Mouse (Mus musculus) midbrain, embryonic 11.5 days (tissue): ENCODE measurements at regions not wholly inside any gene's neighbourhood (a gene's known extent, or its start where the extent isn't known, plus 50 kb on each side); places are given as distances from the start of the nearest gene placed in this dataset.

Experiments
- ATAC-seq: fragments of 200-750 bp; cut with Nextera tagmentation; 2 replicates; pipeline ENCODE4 v1.8.0; 2017; ENCODE audit warnings: moderate TSS enrichment, moderate library complexity; ENCODE audit not compliant: low FRiP score
- DNase-seq: peaks from one replicate; pipeline ENCODE4 v3.0.0; 2015; ENCODE audit warnings: low spot score; ENCODE audit errors: missing footprints
- H3K27ac ChIP-seq: fragments of 300-500 bp; sonication (generic); 2 replicates; pipeline ENCODE4 v1.5.1; 2014; ENCODE audit warnings: low read depth, low read length
- H3K27me3 ChIP-seq: fragments of 300-500 bp; sonication (generic); 2 replicates; pipeline ENCODE4 v1.6.1; 2014; ENCODE audit warnings: mild to moderate bottlenecking, low read length, moderate library complexity, mixed read lengths; ENCODE audit not compliant: control insufficient read depth, insufficient read depth
- H3K36me3 ChIP-seq: fragments of 300-500 bp; sonication (generic); 2 replicates; pipeline ENCODE4 v1.6.1; 2014; ENCODE audit warnings: mild to moderate bottlenecking, low read length, moderate library complexity, mixed read lengths; ENCODE audit not compliant: control insufficient read depth, insufficient read depth
- H3K4me1 ChIP-seq: fragments of 300-500 bp; sonication (generic); 2 replicates; pipeline ENCODE4 v1.6.1; 2014; ENCODE audit warnings: low read length; ENCODE audit not compliant: control insufficient read depth, insufficient read depth
- H3K4me2 ChIP-seq: fragments of 300-500 bp; sonication (generic); 2 replicates; pipeline ENCODE4 v1.6.1; 2014; ENCODE audit warnings: mild to moderate bottlenecking, moderate library complexity
- H3K4me3 ChIP-seq: fragments of 300-500 bp; sonication (generic); 2 replicates; pipeline ENCODE4 v1.5.1; 2014; ENCODE audit warnings: low read depth, low read length
- H3K9ac ChIP-seq: fragments of 300-500 bp; sonication (generic); 2 replicates; pipeline ENCODE4 v1.6.1; 2014; ENCODE audit warnings: low read length
- H3K9me3 ChIP-seq: fragments of 300-500 bp; sonication (generic); 2 replicates; pipeline ENCODE4 v1.6.1; 2016; ENCODE audit warnings: low read length; ENCODE audit not compliant: control insufficient read depth
- WGBS: fragments of 180-500 bp; shearing (Covaris S2); extraction: QIAGEN DNeasy Blood & Tissue Kit; methylation state at CpG from one replicate; pipeline ENCODE4 v1.1.7; 2014; 5-methylcytosine and 5-hydroxymethylcytosine counted together

DNA sequence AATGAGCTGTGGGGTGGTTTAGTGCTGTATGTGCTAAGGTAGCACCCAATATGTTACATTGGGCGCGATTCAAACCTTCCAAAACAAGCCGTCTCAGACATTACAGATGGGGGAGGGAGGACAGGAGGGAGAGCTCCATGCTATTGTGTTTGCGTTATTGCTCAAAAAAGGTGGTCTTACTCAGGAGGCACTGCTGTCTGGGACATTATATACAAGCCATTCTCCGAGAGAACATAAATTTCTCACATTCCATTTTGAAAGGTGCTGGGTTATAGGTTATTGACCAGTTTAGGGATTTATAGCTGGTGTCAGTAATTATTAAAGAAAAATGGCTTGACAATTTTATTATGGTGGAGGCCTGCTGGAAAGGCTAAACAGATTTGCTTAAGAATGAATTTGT lies 649.4 kb downstream of the Kcnj2 start:
- Histone ChIP-seq H3K9me3 (no peaks in the 10 kb centered on the region), H3K36me3 (no peaks in the 10 kb centered on the region), H3K27me3 (no peaks in the 10 kb centered on the region), H3K4me2 (no peak overlapping the region), H3K4me1 (no peaks in the 10 kb centered on the region), H3K4me3 (no peak overlapping the region), H3K9ac (no peak overlapping the region), H3K27ac (no peak overlapping the region)
- ATAC-seq (no peak), DNase-seq (no peak)
- WGBS: 92% methylated on average over 5 of the region's 5 CpGs

DNA sequence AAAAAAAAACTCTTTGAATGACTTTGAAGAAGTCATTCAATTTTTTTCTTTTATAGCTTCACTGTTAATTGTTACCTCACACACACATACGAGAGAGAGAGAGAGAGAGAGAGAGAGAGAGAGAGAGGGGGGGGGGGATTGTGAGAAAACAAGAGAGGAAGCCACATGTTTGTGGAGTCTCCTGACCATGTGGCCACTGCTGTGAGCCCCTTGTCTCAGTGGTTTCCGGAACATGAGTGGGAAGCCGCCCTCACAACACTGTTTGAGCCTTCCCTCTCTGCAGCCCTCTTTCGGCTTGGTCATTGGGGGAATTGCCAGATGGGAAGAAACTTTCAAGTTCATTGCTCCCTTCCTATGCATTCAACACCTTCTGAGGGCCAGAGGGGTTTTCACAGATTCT lies 656.3 kb downstream of the Kcnj2 start:
- Histone ChIP-seq H3K36me3 (no peaks in the 10 kb centered on the region), H3K9me3 (no peaks in the 10 kb centered on the region), H3K4me3 (no peak overlapping the region), H3K27ac (no peak overlapping the region), H3K4me2 (no peak overlapping the region), H3K27me3 (no peaks in the 10 kb centered on the region), H3K9ac (no peak overlapping the region), H3K4me1 (no peaks in the 10 kb centered on the region)
- DNase-seq (peak; percentile 53), ATAC-seq (no peak)
- 77% methylated on average over 4 of the region's 4 CpGs for WGBS

DNA sequence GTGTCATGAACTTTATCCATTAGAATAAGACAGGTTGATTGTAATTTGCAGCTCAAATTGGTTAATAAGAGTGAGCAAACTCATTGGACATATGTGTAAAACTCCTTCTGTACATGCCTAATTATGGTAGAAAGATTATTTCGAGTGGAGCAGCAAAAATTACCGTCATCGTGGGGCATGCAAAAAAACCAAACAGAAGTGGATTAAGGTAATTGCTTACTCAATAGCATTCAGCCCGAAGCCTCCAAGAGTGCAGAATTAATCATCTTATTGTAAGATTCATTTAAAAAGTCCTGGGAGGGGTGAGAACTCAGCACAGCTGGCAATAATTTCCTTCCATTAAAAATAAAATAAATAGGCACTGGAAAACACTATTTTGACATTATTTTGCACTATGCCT lies 662.2 kb downstream of the Kcnj2 start:
- 66% methylated on average over 4 of the region's 4 CpGs for WGBS
- no peak overlapping the region for H3K27ac ChIP-seq
- no peak overlapping the region for H3K4me3 ChIP-seq
- no peaks in the 10 kb centered on the region for H3K36me3 ChIP-seq
- no peak overlapping the region for H3K4me2 ChIP-seq
- peak; percentile 64 for DNase-seq
- no peak overlapping the region for H3K9ac ChIP-seq
- H3K4me1 ChIP-seq: no peaks in the 10 kb centered on the region
- H3K27me3 ChIP-seq: no peaks in the 10 kb centered on the region
- ATAC-seq: no peak
- no peaks in the 10 kb centered on the region for H3K9me3 ChIP-seq

DNA sequence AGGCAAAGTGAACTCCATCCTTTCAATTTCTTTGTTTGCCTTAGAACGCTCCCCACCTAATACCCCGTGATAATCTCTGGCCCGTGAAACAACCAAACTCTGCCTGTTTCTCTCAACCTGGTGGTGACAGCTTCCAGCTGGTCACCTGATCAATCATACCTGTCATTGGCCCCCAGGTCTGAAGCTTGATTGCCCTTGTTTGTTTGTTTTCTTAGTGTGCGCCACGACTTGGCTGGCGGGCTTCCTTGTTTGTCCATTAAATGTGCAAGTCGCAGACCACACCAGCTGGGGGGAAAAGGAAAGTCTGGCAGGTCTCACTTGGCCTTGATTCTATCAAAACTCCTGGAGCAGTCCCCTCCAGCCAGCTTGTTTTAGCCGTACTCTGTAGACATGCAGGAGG lies 666.1 kb downstream of the Kcnj2 start:
- no peaks in the 10 kb centered on the region for H3K4me1 ChIP-seq
- DNase-seq (peak; percentile 41), ATAC-seq (no peak)
- 84% methylated on average over 8 of the region's 8 CpGs for WGBS
- H3K4me3 ChIP-seq: no peak overlapping the region
- H3K4me2 ChIP-seq: no peak overlapping the region
- no peak overlapping the region for H3K27ac ChIP-seq
- H3K9ac ChIP-seq: no peak overlapping the region
- H3K27me3 ChIP-seq: no peaks in the 10 kb centered on the region
- no peaks in the 10 kb centered on the region for H3K36me3 ChIP-seq
- no peaks in the 10 kb centered on the region for H3K9me3 ChIP-seq

DNA sequence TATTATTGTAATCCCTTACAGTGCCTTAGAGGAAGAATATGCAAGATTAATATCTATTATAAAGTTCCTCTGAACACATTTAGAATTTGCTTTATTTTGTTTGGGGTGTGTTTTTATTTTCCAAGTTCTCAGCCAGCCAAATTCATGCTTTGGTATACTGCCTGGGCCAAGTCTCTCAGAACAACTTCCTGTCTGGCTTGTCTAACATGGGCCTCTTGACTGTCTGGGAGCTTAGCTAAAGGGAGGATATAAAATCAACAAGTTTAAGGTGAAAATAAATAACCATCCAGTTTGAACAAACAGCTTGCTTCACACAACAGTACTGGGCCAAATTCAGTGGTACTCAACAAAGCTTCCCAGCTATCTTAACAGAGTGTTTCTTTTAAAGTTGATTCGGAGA lies 669.5 kb downstream of the Kcnj2 start:
- no peak overlapping the region for H3K4me3 ChIP-seq
- no peak overlapping the region for H3K9ac ChIP-seq
- H3K9me3 ChIP-seq: no peaks in the 10 kb centered on the region
- ATAC-seq: no peak
- H3K27me3 ChIP-seq: no peaks in the 10 kb centered on the region
- no peaks in the 10 kb centered on the region for H3K36me3 ChIP-seq
- no peak for DNase-seq
- 94% methylated on average over 1 of the region's 1 CpGs for WGBS
- H3K27ac ChIP-seq: no peak overlapping the region
- no peak overlapping the region for H3K4me2 ChIP-seq
- no peaks in the 10 kb centered on the region for H3K4me1 ChIP-seq

DNA sequence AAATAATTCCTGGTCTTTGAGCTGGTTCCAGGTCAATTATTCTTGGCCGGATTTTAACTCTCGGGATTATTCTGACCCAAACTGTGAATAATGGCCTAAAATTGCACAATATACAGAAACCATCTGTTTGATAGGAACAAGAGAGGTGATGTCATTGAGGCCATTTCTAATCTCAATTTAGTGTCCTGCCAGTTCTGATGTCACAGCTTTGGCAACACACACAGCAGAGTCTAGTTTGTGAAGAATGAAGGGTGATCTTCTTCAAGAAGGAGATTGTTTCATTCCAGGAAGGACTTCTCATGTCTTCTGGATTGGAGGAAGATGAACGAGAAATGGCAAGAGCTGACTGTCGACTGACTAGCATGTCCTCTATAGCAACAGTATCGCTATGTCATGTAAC lies 670.0 kb downstream of the Kcnj2 start:
- ATAC-seq (no peak), DNase-seq (no peak)
- Histone ChIP-seq H3K4me1 (no peaks in the 10 kb centered on the region), H3K36me3 (no peaks in the 10 kb centered on the region), H3K9ac (no peak overlapping the region), H3K9me3 (no peaks in the 10 kb centered on the region), H3K4me3 (no peak overlapping the region), H3K27me3 (no peaks in the 10 kb centered on the region), H3K4me2 (no peak overlapping the region), H3K27ac (no peak overlapping the region)
- WGBS: 93% methylated on average over 5 of the region's 5 CpGs

DNA sequence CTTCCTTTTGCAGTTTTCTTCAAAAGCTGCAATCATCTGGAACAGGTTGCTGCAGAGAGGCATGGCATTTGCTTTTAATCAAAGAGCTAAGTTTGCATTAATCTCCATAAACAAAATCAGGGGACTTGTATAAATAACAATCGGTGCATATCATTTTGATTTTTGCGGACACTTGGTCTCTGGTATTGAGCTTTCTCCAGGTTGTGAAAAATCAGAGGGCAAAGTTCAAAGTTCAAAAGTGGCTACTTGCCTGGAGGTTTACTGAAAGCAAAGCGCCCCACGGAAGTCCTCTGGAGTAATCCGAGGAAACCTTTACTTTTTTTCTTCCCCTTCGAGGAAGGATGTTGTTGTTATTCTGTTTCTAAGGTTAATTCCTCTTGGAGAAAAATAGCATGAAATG lies 677.4 kb downstream of the Kcnj2 start:
- WGBS: 44% methylated on average over 6 of the region's 6 CpGs

DNA sequence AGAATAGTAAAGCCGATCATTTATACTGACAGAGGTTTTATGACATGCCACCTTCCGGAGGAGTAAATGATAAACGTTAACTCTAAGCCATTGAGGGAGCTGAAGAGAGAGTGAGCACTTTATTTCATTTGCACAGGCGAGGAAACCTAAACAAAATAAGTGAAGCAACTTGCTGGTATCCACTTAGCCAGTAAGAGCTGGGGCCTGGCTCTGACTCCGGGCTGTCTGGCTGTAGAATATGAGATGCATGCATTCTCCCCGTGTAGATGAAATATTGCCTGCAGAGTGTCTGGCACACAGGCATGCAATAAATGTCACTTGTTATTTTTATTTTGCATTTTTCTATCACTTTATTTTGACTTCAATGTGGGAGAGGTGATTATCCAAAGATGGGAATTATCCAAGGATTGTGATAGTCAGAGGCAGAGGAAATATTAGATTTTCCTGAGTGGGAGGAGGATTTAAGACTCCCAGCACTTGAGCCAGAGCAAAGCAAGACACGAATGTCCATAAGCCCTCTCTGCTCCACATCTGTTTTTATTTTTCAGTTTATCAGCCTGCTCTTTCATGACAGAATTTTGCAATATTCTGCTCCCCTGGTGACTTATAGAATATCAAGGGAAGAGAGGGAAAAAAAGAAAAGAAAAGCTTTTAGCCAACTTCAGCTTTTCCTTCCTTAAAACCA lies 681.4 kb downstream of the Kcnj2 start:
- H3K36me3 ChIP-seq: no peaks in the 10 kb centered on the region
- H3K4me2 ChIP-seq: no peak overlapping the region
- DNase-seq (peak; percentile 61), ATAC-seq (no peak)
- WGBS: 83% methylated on average over 7 of the region's 7 CpGs
- no peaks in the 10 kb centered on the region for H3K4me1 ChIP-seq
- no peaks in the 10 kb centered on the region for H3K27me3 ChIP-seq
- H3K4me3 ChIP-seq: no peak overlapping the region
- H3K9me3 ChIP-seq: no peaks in the 10 kb centered on the region
- H3K9ac ChIP-seq: no peak overlapping the region
- no peak overlapping the region for H3K27ac ChIP-seq

More for the DNA sequence above, 677.4 kb downstream of the Kcnj2 start:
- ATAC-seq: no peak
- Histone ChIP-seq H3K9me3 (no peaks in the 10 kb centered on the region), H3K4me3 (no peak overlapping the region), H3K27ac (no peak overlapping the region), H3K9ac (no peak overlapping the region), H3K36me3 (no peaks in the 10 kb centered on the region), H3K4me1 (no peaks in the 10 kb centered on the region), H3K27me3 (no peaks in the 10 kb centered on the region), H3K4me2 (no peak overlapping the region)
- DNase-seq: no peak

DNA sequence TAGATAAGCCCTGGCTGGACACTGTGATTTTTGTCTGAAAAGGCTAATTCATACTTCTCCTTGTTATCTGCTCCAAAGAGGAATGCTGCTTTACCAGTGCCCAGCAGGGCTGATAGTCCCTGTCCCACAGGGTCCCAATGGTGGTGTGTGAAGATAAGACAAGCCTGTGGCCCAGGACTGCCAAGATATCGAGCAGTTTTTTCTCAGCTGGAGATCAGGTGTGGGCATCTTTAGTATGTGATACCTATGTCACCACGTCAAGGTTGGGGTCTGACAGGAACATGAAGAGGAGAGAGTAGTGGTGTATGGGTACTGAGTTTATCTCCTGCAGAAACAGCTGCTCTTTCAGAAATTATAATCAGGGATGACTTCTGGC lies 682.0 kb downstream of the Kcnj2 start:
- no peak overlapping the region for H3K4me3 ChIP-seq
- H3K27me3 ChIP-seq: no peaks in the 10 kb centered on the region
- H3K4me2 ChIP-seq: no peak overlapping the region
- no peak for DNase-seq
- H3K27ac ChIP-seq: no peak overlapping the region
- no peaks in the 10 kb centered on the region for H3K36me3 ChIP-seq
- ATAC-seq: no peak
- H3K9me3 ChIP-seq: no peaks in the 10 kb centered on the region
- no peaks in the 10 kb centered on the region for H3K4me1 ChIP-seq
- WGBS: 76% methylated on average over 2 of the region's 2 CpGs
- no peak overlapping the region for H3K9ac ChIP-seq
